Mouse (Mus musculus): Measurements from ENCODE around the gene Nfatc3. TPM values are rescaled to one million over a fixed set of nuclear protein-coding genes. Genes with fewer than 3 reads are reported as not detected.

The Nfatc3 gene
- polyA plus RNA-seq, 1 experiment from 2014 or later: 5.3 TPM

GRCm38 (mm10) chr8:106127882-106128410 is 69.3 kb downstream of the Nfatc3 start:
- H3K4me1 ChIP-seq (ENCODE audit: control insufficient read depth, insufficient read depth, low read length): no peaks in the 10 kb centered on the region
- H3K36me3 ChIP-seq (ENCODE audit: control insufficient read depth, insufficient read depth, low read length): peaks cover 23% of the 10 kb centered on the region
- H3K27me3 ChIP-seq (ENCODE audit: control insufficient read depth, insufficient read depth, low read length): no peaks in the 10 kb centered on the region
- no peak overlapping the region for H3K27ac ChIP-seq (ENCODE audit: low read length)
- no peak overlapping the region for H3K9ac ChIP-seq (ENCODE audit: low read length)
- no peak overlapping the region for H3K4me2 ChIP-seq (ENCODE audit: low read depth, low read length)
- ATAC-seq (ENCODE audit: insufficient read depth, low FRiP score): no peak
- H3K4me3 ChIP-seq (replicated peaks; ENCODE audit: low read length): no peak overlapping the region
- 89% methylated on average over 10 of the region's 10 CpGs for WGBS
- H3K9me3 ChIP-seq (replicated peaks; ENCODE audit: control insufficient read depth, low read length): no peaks in the 10 kb centered on the region

- H3K4me1 ChIP-seq (ENCODE audit: control insufficient read depth, insufficient read depth, low read length): peaks cover 7% of the 10 kb centered on the region; the same call in 1 of the 2 replicates
- H3K4me2 ChIP-seq (ENCODE audit: low read depth, low read length): no peak overlapping the region
- no peak overlapping the region for H3K4me3 ChIP-seq (replicated peaks; ENCODE audit: low read length)
- H3K9ac ChIP-seq (ENCODE audit: low read length): no peak overlapping the region
- ATAC-seq (ENCODE audit: insufficient read depth, low FRiP score): no peak
- 0 out of 2 replicates have a peak, but pooled peaks cover under 1% of the 10 kb centered on the region for H3K27me3 ChIP-seq (ENCODE audit: control insufficient read depth, insufficient read depth, low read length)
- no peak overlapping the region for H3K27ac ChIP-seq (ENCODE audit: low read length)
- H3K36me3 ChIP-seq (ENCODE audit: control insufficient read depth, insufficient read depth, low read length): peaks cover 20% of the 10 kb centered on the region
- H3K9me3 ChIP-seq (replicated peaks; ENCODE audit: control insufficient read depth, low read length): no peaks in the 10 kb centered on the region
Measured at GRCm38 (mm10) chr8:106129232-106129930, 70.7 kb downstream of the Nfatc3 start.

- Histone ChIP-seq H3K9ac (ENCODE audit: low read length) (no peak overlapping the region), H3K4me1 (ENCODE audit: control insufficient read depth, insufficient read depth, low read length) (peaks cover 7% of the 10 kb centered on the region; the same call in 1 of the 2 replicates), H3K4me2 (ENCODE audit: low read depth, low read length) (no peak overlapping the region), H3K4me3 (replicated peaks; ENCODE audit: low read length) (no peak overlapping the region), H3K27ac (ENCODE audit: low read length) (no peak overlapping the region), H3K27me3 (ENCODE audit: control insufficient read depth, insufficient read depth, low read length) (peaks cover 7% of the 10 kb centered on the region; the same call in 1 of the 2 replicates), H3K36me3 (ENCODE audit: control insufficient read depth, insufficient read depth, low read length) (peaks cover 20% of the 10 kb centered on the region), H3K9me3 (replicated peaks; ENCODE audit: control insufficient read depth, low read length) (no peaks in the 10 kb centered on the region)
- WGBS: 67% methylated on average over 2 of the region's 2 CpGs
- no peak for ATAC-seq (ENCODE audit: insufficient read depth, low FRiP score)
Measured at GRCm38 (mm10) chr8:106129997-106130396, 71.4 kb downstream of the Nfatc3 start.

GRCm38 (mm10) chr8:106130505-106130904 is 71.9 kb downstream of the Nfatc3 start:
- peaks cover 7% of the 10 kb centered on the region; the same call in 1 of the 2 replicates for H3K4me1 ChIP-seq (ENCODE audit: control insufficient read depth, insufficient read depth, low read length)
- no peak overlapping the region for H3K4me3 ChIP-seq (replicated peaks; ENCODE audit: low read length)
- 71% methylated on average over 2 of the region's 2 CpGs for WGBS
- H3K9me3 ChIP-seq (replicated peaks; ENCODE audit: control insufficient read depth, low read length): no peaks in the 10 kb centered on the region
- no peak overlapping the region for H3K9ac ChIP-seq (ENCODE audit: low read length)
- H3K36me3 ChIP-seq (ENCODE audit: control insufficient read depth, insufficient read depth, low read length): peaks cover 20% of the 10 kb centered on the region
- ATAC-seq (ENCODE audit: insufficient read depth, low FRiP score): no peak
- no peak overlapping the region for H3K27ac ChIP-seq (ENCODE audit: low read length)
- H3K27me3 ChIP-seq (ENCODE audit: control insufficient read depth, insufficient read depth, low read length): peaks cover 12% of the 10 kb centered on the region; the same call in 1 of the 2 replicates
- no peak overlapping the region for H3K4me2 ChIP-seq (ENCODE audit: low read depth, low read length)

- Histone ChIP-seq H3K27me3 (ENCODE audit: control insufficient read depth, insufficient read depth, low read length) (peaks cover 12% of the 10 kb centered on the region; the same call in 1 of the 2 replicates), H3K9me3 (replicated peaks; ENCODE audit: control insufficient read depth, low read length) (no peaks in the 10 kb centered on the region), H3K4me2 (ENCODE audit: low read depth, low read length) (no peak overlapping the region), H3K27ac (ENCODE audit: low read length) (no peak overlapping the region), H3K9ac (ENCODE audit: low read length) (no peak overlapping the region), H3K36me3 (ENCODE audit: control insufficient read depth, insufficient read depth, low read length) (peaks cover 20% of the 10 kb centered on the region), H3K4me3 (replicated peaks; ENCODE audit: low read length) (no peak overlapping the region), H3K4me1 (ENCODE audit: control insufficient read depth, insufficient read depth, low read length) (peaks cover 11% of the 10 kb centered on the region)
- 82% methylated on average over 4 of the region's 4 CpGs for WGBS
- ATAC-seq (ENCODE audit: insufficient read depth, low FRiP score): no peak
Measured at GRCm38 (mm10) chr8:106131021-106131420, 72.4 kb downstream of the Nfatc3 start.

- Histone ChIP-seq H3K4me3 (replicated peaks; ENCODE audit: low read length) (no peak overlapping the region), H3K27ac (ENCODE audit: low read length) (no peak overlapping the region), H3K9ac (ENCODE audit: low read length) (no peak overlapping the region; the same call in 1 of the 2 replicates), H3K9me3 (replicated peaks; ENCODE audit: control insufficient read depth, low read length) (no peaks in the 10 kb centered on the region), H3K4me2 (ENCODE audit: low read depth, low read length) (no peak overlapping the region), H3K36me3 (ENCODE audit: control insufficient read depth, insufficient read depth, low read length) (peaks cover 20% of the 10 kb centered on the region), H3K27me3 (ENCODE audit: control insufficient read depth, insufficient read depth, low read length) (peaks cover 12% of the 10 kb centered on the region; the same call in 1 of the 2 replicates), H3K4me1 (ENCODE audit: control insufficient read depth, insufficient read depth, low read length) (peaks cover 14% of the 10 kb centered on the region)
- ATAC-seq (ENCODE audit: insufficient read depth, low FRiP score): no peak
- WGBS: 90% methylated on average over 7 of the region's 7 CpGs
Measured at GRCm38 (mm10) chr8:106131488-106132222, 73.0 kb downstream of the Nfatc3 start.

- H3K27me3 ChIP-seq (ENCODE audit: control insufficient read depth, insufficient read depth, low read length): peaks cover 17% of the 10 kb centered on the region
- H3K4me3 ChIP-seq (replicated peaks; ENCODE audit: low read length): no peak overlapping the region
- H3K9me3 ChIP-seq (replicated peaks; ENCODE audit: control insufficient read depth, low read length): no peaks in the 10 kb centered on the region
- H3K9ac ChIP-seq (ENCODE audit: low read length): no peak overlapping the region
- H3K27ac ChIP-seq (ENCODE audit: low read length): no peak overlapping the region
- no peak for ATAC-seq (ENCODE audit: insufficient read depth, low FRiP score)
- H3K4me1 ChIP-seq (ENCODE audit: control insufficient read depth, insufficient read depth, low read length): peaks cover 14% of the 10 kb centered on the region
- no peak overlapping the region for H3K4me2 ChIP-seq (ENCODE audit: low read depth, low read length)
- 89% methylated on average over 11 of the region's 11 CpGs for WGBS
- H3K36me3 ChIP-seq (ENCODE audit: control insufficient read depth, insufficient read depth, low read length): peaks cover 19% of the 10 kb centered on the region
Measured at GRCm38 (mm10) chr8:106132356-106132755, 73.7 kb downstream of the Nfatc3 start.

GRCm38 (mm10) chr8:106133526-106133925 is 74.9 kb downstream of the Nfatc3 start:
- Histone ChIP-seq H3K4me1 (ENCODE audit: control insufficient read depth, insufficient read depth, low read length) (peaks cover 15% of the 10 kb centered on the region), H3K9ac (ENCODE audit: low read length) (peak overlapping the region; percentile 9; the same call in 1 of the 2 replicates), H3K36me3 (ENCODE audit: control insufficient read depth, insufficient read depth, low read length) (peaks cover 16% of the 10 kb centered on the region), H3K9me3 (replicated peaks; ENCODE audit: control insufficient read depth, low read length) (no peaks in the 10 kb centered on the region), H3K4me3 (replicated peaks; ENCODE audit: low read length) (peak overlapping the region; percentile 28; the same call in 1 of the 2 replicates), H3K27me3 (ENCODE audit: control insufficient read depth, insufficient read depth, low read length) (peaks cover 20% of the 10 kb centered on the region), H3K4me2 (ENCODE audit: low read depth, low read length) (peak overlapping the region; percentile 44), H3K27ac (ENCODE audit: low read length) (peak overlapping the region; percentile 96; the same call in 1 of the 2 replicates)
- ATAC-seq (ENCODE audit: insufficient read depth, low FRiP score): no peak
- WGBS: 64% methylated on average over 13 of the region's 13 CpGs

- H3K4me2 ChIP-seq (ENCODE audit: low read depth, low read length): peak overlapping the region; percentile 44
- no peak for ATAC-seq (ENCODE audit: insufficient read depth, low FRiP score)
Measured at GRCm38 (mm10) chr8:106133946-106134345, 75.3 kb downstream of the Nfatc3 start.

More at GRCm38 (mm10) chr8:106133946-106134345, 75.3 kb downstream of the Nfatc3 start:
- peaks cover 20% of the 10 kb centered on the region for H3K27me3 ChIP-seq (ENCODE audit: control insufficient read depth, insufficient read depth, low read length)
- H3K9ac ChIP-seq (ENCODE audit: low read length): peak overlapping the region; percentile 9; the same call in 1 of the 2 replicates
- 69% methylated on average over 6 of the region's 6 CpGs for WGBS
- H3K27ac ChIP-seq (ENCODE audit: low read length): peak overlapping the region; percentile 96
- H3K36me3 ChIP-seq (ENCODE audit: control insufficient read depth, insufficient read depth, low read length): peaks cover 16% of the 10 kb centered on the region
- peaks cover 18% of the 10 kb centered on the region for H3K4me1 ChIP-seq (ENCODE audit: control insufficient read depth, insufficient read depth, low read length)
- H3K4me3 ChIP-seq (replicated peaks; ENCODE audit: low read length): peak overlapping the region; percentile 28
- no peaks in the 10 kb centered on the region for H3K9me3 ChIP-seq (replicated peaks; ENCODE audit: control insufficient read depth, low read length)

All from stomach, embryonic 16.5 days (tissue).